Mouse (Mus musculus): ENCODE data around the gene Lrrn2.

GRCm38 (mm10) chr1:132864220-132864619 is 15.9 kb upstream of the Lrrn2 start:
- TF ChIP-seq FLI1 (IDR thresholded peaks at IDR 0.05; ENCODE audit: low read length) (no peak), GATA1 (IDR thresholded peaks at IDR 0.05; ENCODE audit: borderline replicate concordance, low read length) (no peak)
